Mouse (Mus musculus): ENCODE data around the gene Olfr66. TPM values are rescaled to one million over a fixed set of nuclear protein-coding genes. Genes with fewer than 3 reads are reported as not detected.

Olfr66 gene
- total RNA-seq, 2 experiments from 2014 or later = not detected

Other genes starting within 250 kb of the Olfr66 start
- gene Olfr622, start 243.6 kb downstream of the Olfr66 start, total RNA-seq (2021) = not detected
- not detected for gene Olfr623, start 222.6 kb downstream of the Olfr66 start, total RNA-seq (2021)
- gene Olfr624, start 215.1 kb downstream of the Olfr66 start, total RNA-seq (2021) = not detected
- gene Olfr625-ps1, start 203.5 kb downstream of the Olfr66 start, total RNA-seq (2021) = not detected
- not detected for gene Olfr243, start 171.6 kb downstream of the Olfr66 start, total RNA-seq (2021)
- gene Olfr628, start 155.9 kb downstream of the Olfr66 start, total RNA-seq (2021) = not detected
- not detected for gene Olfr629, start 141.3 kb downstream of the Olfr66 start, total RNA-seq (2021)
- gene Olfr630, start 128.9 kb downstream of the Olfr66 start, total RNA-seq (2021) = not detected
- not detected for gene Olfr69, start 114.7 kb downstream of the Olfr66 start, total RNA-seq (2021)
- gene Olfr68, start 106.6 kb downstream of the Olfr66 start, total RNA-seq (2021) = not detected
- not detected for gene Olfr67, start 94.4 kb downstream of the Olfr66 start, total RNA-seq (2021)
- gene Hbb-bt, start 72.3 kb downstream of the Olfr66 start, total RNA-seq (2021) = 1,000 to 10,000 TPM; 2,822 to 3,799 TPM
- gene Hbb-bs, start 58.2 kb downstream of the Olfr66 start, total RNA-seq (2021) = over 10,000 TPM; 24,882 to 31,010 TPM
- gene Hbb-bh2, start 45.7 kb downstream of the Olfr66 start, total RNA-seq (2021) = not detected
- not detected for gene Hbb-bh1, start 43.1 kb downstream of the Olfr66 start, total RNA-seq (2021)
- gene Hbb-y, start 33.0 kb downstream of the Olfr66 start, total RNA-seq (2021) = not detected
- not detected for gene Olfr64, start 8.2 kb upstream of the Olfr66 start, total RNA-seq (2021)
- gene Olfr65, start 17.2 kb upstream of the Olfr66 start, total RNA-seq (2021) = not detected
- not detected for gene Olfr631, start 42.6 kb upstream of the Olfr66 start, total RNA-seq (2021)
- not detected for gene Olfr632, start 48.1 kb upstream of the Olfr66 start, total RNA-seq (2021)
- gene Olfr633, start 58.2 kb upstream of the Olfr66 start, total RNA-seq (2021) = not detected
- gene Olfr635, start 84.9 kb upstream of the Olfr66 start, total RNA-seq (2021) = not detected
- not detected for gene Olfr638, start 112.5 kb upstream of the Olfr66 start, total RNA-seq (2021)
- gene Olfr639, start 131.1 kb upstream of the Olfr66 start, total RNA-seq (2021) = not detected
- not detected for gene Olfr640, start 139.3 kb upstream of the Olfr66 start, total RNA-seq (2021)
- not detected for gene Olfr641, start 149.2 kb upstream of the Olfr66 start, total RNA-seq (2021)
- not detected for gene Olfr642, start 166.4 kb upstream of the Olfr66 start, total RNA-seq (2021)
- gene 4930516K23Rik, start 175.2 kb upstream of the Olfr66 start, total RNA-seq (2021) = not detected
- not detected for gene Olfr644, start 185.6 kb upstream of the Olfr66 start, total RNA-seq (2021)
- not detected for gene Olfr645, start 199.2 kb upstream of the Olfr66 start, total RNA-seq (2021)
- not detected for gene Olfr646, start 218.6 kb upstream of the Olfr66 start, total RNA-seq (2021)
- not detected for gene Ubqln5, start 243.6 kb upstream of the Olfr66 start, total RNA-seq (2021)